Mouse (Mus musculus): ENCODE results near the gene Irx6.

Irx6 gene

GRCm38 (mm10) chr8:92723320-92723719 lies 49.2 kb downstream of the Irx6 start:
- no peak for DNase-seq

- DNase-seq = no peak
Measured at GRCm38 (mm10) chr8:92723947-92724346, 49.9 kb downstream of the Irx6 start.

GRCm38 (mm10) chr8:92724359-92724758 lies 50.3 kb downstream of the Irx6 start:
- DNase-seq = no peak
